ENCODE assay signal across 22 mouse cellular contexts in the genomic region with DNA sequence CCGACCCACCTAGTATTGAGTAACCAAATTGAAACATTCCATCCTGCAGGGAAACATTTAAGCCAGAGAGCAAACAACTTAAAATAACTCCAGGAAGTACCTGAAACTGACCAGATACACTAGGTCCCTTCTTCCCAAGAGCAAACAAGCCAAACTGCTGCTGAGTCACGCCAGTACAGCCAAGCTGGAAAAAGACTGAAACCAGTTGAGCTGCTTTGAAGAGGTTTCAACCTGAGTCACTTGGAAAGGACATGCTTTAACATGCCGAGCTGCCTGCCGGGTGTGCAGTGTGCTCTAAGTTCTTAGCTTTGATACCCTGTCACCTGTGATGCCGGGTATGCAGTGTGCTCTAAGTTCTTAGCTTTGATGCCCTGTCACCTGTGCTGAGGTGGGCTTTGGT. TPM values are rescaled to one million over a fixed set of nuclear protein-coding genes. Genes with fewer than 3 reads are reported as not detected.
A peak's percentile ranks its signal among the peaks of the same experiment; 100 is the strongest.
DNase-seq lines count a peak whose midpoint lies in the region; ATAC-seq and TF ChIP-seq lines count a peak whose summit lies in the region.
"Had no signal": no experiment of that assay in that cellular context is flagged by ENCODE, and none has a peak within 500 bp of the region (broad histone marks: within the 10 kb centered on the region; RNA-seq: fewer than 3 reads in every experiment).

No protein-coding gene starts in this region.

- no peak overlapping the region for H3K4me2 ChIP-seq in liver, embryonic 11.5 days
- H3K4me2 ChIP-seq: embryonic facial prominence, embryonic 15.5 days; heart, embryonic 12.5 days; hindbrain, embryonic 13.5 days; neural tube, embryonic 13.5 days had no signal

- no peaks in the 10 kb centered on the region for H3K4me1 ChIP-seq in liver, adult 2 months (ENCODE audit: control insufficient read depth, insufficient read depth, low read length)
- H3K4me1 ChIP-seq in liver, embryonic 11.5 days (replicated peaks; ENCODE audit: control insufficient read depth, insufficient read depth, low read length): no peaks in the 10 kb centered on the region
- H3K4me1 ChIP-seq: embryonic facial prominence, embryonic 15.5 days; heart, embryonic 12.5 days; hindbrain, embryonic 13.5 days; neural tube, embryonic 13.5 days had no signal

- no peaks in the 10 kb centered on the region for H3K36me3 ChIP-seq in liver, adult 2 months (ENCODE audit: control insufficient read depth, insufficient read depth, low read length)
- no peaks in the 10 kb centered on the region for H3K36me3 ChIP-seq in liver, embryonic 11.5 days (ENCODE audit: control insufficient read depth, insufficient read depth, low read length)
- H3K36me3 ChIP-seq: embryonic facial prominence, embryonic 15.5 days; G1E; heart, embryonic 12.5 days; hindbrain, embryonic 13.5 days; neural tube, embryonic 13.5 days had no signal

- peak; percentile 4 for DNase-seq in liver, adult 2 months (ENCODE audit: extremely low read depth, low read depth, low spot score)
- no peak for DNase-seq in liver, embryonic 11.5 days (ENCODE audit: low spot score)
- DNase-seq in 3T3-L1 (ENCODE audit: low read depth, low spot score) (peak; percentile 32), R1 (ENCODE audit: low read depth, low spot score) (peak; percentile 13)
- DNase-seq in fat pad, adult 2 months (ENCODE audit: extremely low read depth, low read depth, low spot score): peak; percentile 84
- no peak for DNase-seq in kidney, postnatal 14 days
- no peak for DNase-seq in c-Kit-positive CD71-positive TER-119-positive erythroid progenitor cells, embryonic 14.5 days (ENCODE audit: low spot score)
- DNase-seq: adrenal gland, adult 8-10 months; cerebellum, adult 11 months; cerebellum, postnatal 10 days; heart, adult 11 months; heart, postnatal 14 days; kidney, adult 8-10 months; kidney, postnatal 4 days; midbrain, embryonic 14.5 days; thymus, postnatal 4 days had no signal

- no peak overlapping the region for H3K27ac ChIP-seq in liver, adult 2 months (replicated peaks; ENCODE audit: insufficient read depth, low read depth, low read length)
- H3K27ac ChIP-seq in liver, embryonic 11.5 days (ENCODE audit: low read depth, low read length): no peak overlapping the region
- H3K27ac ChIP-seq: embryonic facial prominence, embryonic 15.5 days; hindbrain, embryonic 13.5 days; liver, embryonic 14.5 days; neural tube, embryonic 13.5 days had no signal

- ATAC-seq in liver, embryonic 11.5 days (replicated peaks; ENCODE audit: low FRiP score): no peak

- no peak overlapping the region for H3K4me3 ChIP-seq in liver, adult 2 months (ENCODE audit: insufficient read depth, low read depth, low read length)
- no peak overlapping the region for H3K4me3 ChIP-seq in liver, embryonic 11.5 days (ENCODE audit: low read depth, low read length)
- H3K4me3 ChIP-seq: embryonic facial prominence, embryonic 15.5 days; heart, embryonic 12.5 days; hindbrain, embryonic 13.5 days; neural tube, embryonic 13.5 days had no signal

- no peak for TF ChIP-seq POLR2A in liver, adult 2 months (IDR thresholded peaks at IDR 0.05; ENCODE audit: extremely low read depth, insufficient read depth, low read length)

- TF ChIP-seq CTCF in liver, adult 2 months (IDR thresholded peaks at IDR 0.05; ENCODE audit: low read depth, low read length): no peak

- no peak overlapping the region for H3K9ac ChIP-seq in liver, adult 2 months (ENCODE audit: low read depth, low read length)
- H3K9ac ChIP-seq in liver, embryonic 11.5 days (ENCODE audit: low read depth, low read length): no peak overlapping the region
- H3K9ac ChIP-seq: embryonic facial prominence, embryonic 15.5 days; heart, embryonic 12.5 days; hindbrain, embryonic 13.5 days; liver, embryonic 14.5 days; neural tube, embryonic 13.5 days had no signal

- H3K27me3 ChIP-seq in liver, adult 2 months (ENCODE audit: control insufficient read depth, insufficient read depth, low read length): no peaks in the 10 kb centered on the region
- H3K27me3 ChIP-seq in liver, embryonic 11.5 days (replicated peaks; ENCODE audit: control insufficient read depth, insufficient read depth, low read length): 0 out of 2 replicates have a peak, but pooled peaks cover 2% of the 10 kb centered on the region
- H3K27me3 ChIP-seq: embryonic facial prominence, embryonic 15.5 days had no signal

- WGBS in liver, adult 2 months: 82% methylated on average over 5 of the region's 5 CpGs
- WGBS in liver, embryonic 11.5 days: 72% methylated on average over 5 of the region's 5 CpGs

- H3K9me3 ChIP-seq in liver, embryonic 11.5 days (ENCODE audit: control insufficient read depth, low read length): no peaks in the 10 kb centered on the region
- H3K9me3 ChIP-seq: embryonic facial prominence, embryonic 15.5 days; G1E; heart, embryonic 12.5 days; hindbrain, embryonic 13.5 days; neural tube, embryonic 13.5 days had no signal

- H3K79me2 ChIP-seq in liver, adult 2 months (ENCODE audit: control insufficient read depth, insufficient read depth, low read length): no peaks in the 10 kb centered on the region

RNA-seq across cellular contexts. Expression of a gene that starts 26.4 kb away (rescaled TPM):
- 3.8 and 3.9 TPM in 2 replicates for total RNA-seq in liver, adult 2 months (2014; rRNA removed)
- polyA plus RNA-seq in liver, adult 2 months (2012; rRNA removed): 1.8 and 2.2 TPM in 2 replicates
- 0.87 and 1.4 TPM in 2 replicates for polyA plus RNA-seq in liver, embryonic 11.5 days (2014; fragmentation: Nextera tagmentation; extraction: Ambion mirVana)
- polyA plus RNA-seq: G1E had no signal

RNA-seq across cellular contexts. Expression of a gene that starts 37.6 kb away (rescaled TPM):
- total RNA-seq in liver, adult 2 months (2014; rRNA removed): 158 and 194 TPM in 2 replicates
- 56.1 and 103 TPM in 2 replicates for polyA plus RNA-seq in liver, adult 2 months (2012; rRNA removed)
- 31.5 and 32.2 TPM in 2 replicates for polyA plus RNA-seq in liver, embryonic 11.5 days (2014; fragmentation: Nextera tagmentation; extraction: Ambion mirVana)

Comparison
In these comparisons a context has a peak if more than half of its experiments do, and no peak if none do; other contexts are left out.
1. DNase-seq: peak in liver, adult 2 months (single experiment), 3T3-L1 (single experiment), R1 (single experiment) and fat pad, adult 2 months (single experiment); none in liver, embryonic 11.5 days (single experiment), kidney, postnatal 14 days (single experiment) and c-Kit-positive CD71-positive TER-119-positive erythroid progenitor cells, embryonic 14.5 days (single experiment).